Comparison of ENCODE assay signal across 9 mouse cellular contexts in the genomic region with DNA sequence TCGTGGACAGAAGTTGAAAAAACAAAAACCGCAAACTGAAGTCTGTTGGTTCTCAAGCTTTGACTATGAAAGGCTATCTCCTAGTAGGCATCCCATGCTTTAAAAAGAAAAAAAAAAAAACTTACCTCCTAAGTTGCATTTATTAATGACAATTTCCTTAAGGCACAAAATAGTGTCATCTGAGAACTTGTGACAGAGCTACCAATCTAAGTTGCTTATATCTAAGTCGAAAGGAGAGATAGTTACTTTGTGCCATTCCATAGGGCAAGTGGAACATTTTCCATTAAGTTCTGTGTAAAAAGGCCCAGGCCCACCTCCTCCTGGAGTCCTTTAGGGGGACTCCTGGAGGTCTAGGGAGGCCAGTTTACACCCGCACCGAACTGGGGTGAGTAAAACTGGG. TPM values are rescaled to one million over a fixed set of nuclear protein-coding genes. Genes with fewer than 3 reads are reported as not detected.
A peak's percentile ranks its signal among the peaks of the same experiment; 100 is the strongest.
DNase-seq lines count a peak whose midpoint lies in the region; ATAC-seq and TF ChIP-seq lines count a peak whose summit lies in the region.
"Had no signal": no experiment of that assay in that cellular context is flagged by ENCODE, and none has a peak within 500 bp of the region (broad histone marks: within the 10 kb centered on the region; RNA-seq: fewer than 3 reads in every experiment).

No protein-coding gene starts in this region.

- H3K27ac ChIP-seq in kidney, postnatal 0 days = peak overlapping the region; percentile 70; the same call in 1 of the 2 replicates
- H3K27ac ChIP-seq in embryonic facial prominence, embryonic 14.5 days (replicated peaks; ENCODE audit: low read depth, low read length) = peak overlapping the region; percentile 85
- peak overlapping the region; percentile 90 for H3K27ac ChIP-seq in intestine, embryonic 15.5 days

- H3K4me2 ChIP-seq in kidney, postnatal 0 days (ENCODE audit: low read length) = peak overlapping the region; percentile 91; the same call in 1 of the 2 replicates
- H3K4me2 ChIP-seq in embryonic facial prominence, embryonic 14.5 days (ENCODE audit: low read depth, low read length) = peak overlapping the region; percentile 73
- H3K4me2 ChIP-seq in intestine, embryonic 15.5 days (replicated peaks) = peak overlapping the region; percentile 74
- no peak overlapping the region for H3K4me2 ChIP-seq in myocyte (ENCODE audit: low read depth)

- DNase-seq in kidney, postnatal 0 days (ENCODE audit: low spot score) = no peak
- DNase-seq in kidney, postnatal 14 days = no peak
- no peak for DNase-seq in embryonic facial prominence, embryonic 14.5 days (ENCODE audit: low spot score)
- no peak for DNase-seq in cerebellum, postnatal 4 days (ENCODE audit: low spot score in 2 of 2)
- DNase-seq in adrenal gland, postnatal 14 days = no peak
- DNase-seq in ovary, adult 18-20 months (ENCODE audit: low spot score) = no peak
- DNase-seq: layer of hippocampus, adult 9-11 months had no signal

- H3K27me3 ChIP-seq in kidney, postnatal 0 days (ENCODE audit: insufficient read depth, low read length) = no peaks in the 10 kb centered on the region
- H3K27me3 ChIP-seq in embryonic facial prominence, embryonic 14.5 days (replicated peaks; ENCODE audit: control insufficient read depth, insufficient read depth, low read length) = no peaks in the 10 kb centered on the region
- no peaks in the 10 kb centered on the region for H3K27me3 ChIP-seq in intestine, embryonic 15.5 days (replicated peaks)
- H3K27me3 ChIP-seq in myocyte (ENCODE audit: control insufficient read depth, insufficient read depth, insufficient read length) = no peaks in the 10 kb centered on the region

- H3K9me3 ChIP-seq in kidney, postnatal 0 days (replicated peaks; ENCODE audit: low read length) = no peaks in the 10 kb centered on the region
- H3K9me3 ChIP-seq in embryonic facial prominence, embryonic 14.5 days (ENCODE audit: control insufficient read depth, low read length) = no peaks in the 10 kb centered on the region
- H3K9me3 ChIP-seq in intestine, embryonic 15.5 days = no peaks in the 10 kb centered on the region

- TF ChIP-seq POLR2A in myocyte (IDR thresholded peaks at IDR 0.05; ENCODE audit: insufficient read length, low read depth) = no peak

- no peak overlapping the region for H3K9ac ChIP-seq in kidney, postnatal 0 days (ENCODE audit: low read depth, low read length)
- peak overlapping the region; percentile 83 for H3K9ac ChIP-seq in embryonic facial prominence, embryonic 14.5 days (ENCODE audit: low read depth, low read length)
- H3K9ac ChIP-seq in intestine, embryonic 15.5 days = no peak overlapping the region

- H3ac ChIP-seq in myocyte (ENCODE audit: control insufficient read depth, insufficient read length) = no peak overlapping the region

- peaks cover 12% of the 10 kb centered on the region for H3K36me3 ChIP-seq in kidney, postnatal 0 days (ENCODE audit: insufficient read depth, low read length)
- H3K36me3 ChIP-seq in embryonic facial prominence, embryonic 14.5 days (ENCODE audit: control insufficient read depth, insufficient read depth, low read length) = peaks cover 21% of the 10 kb centered on the region
- peaks cover 8% of the 10 kb centered on the region; the same call in 1 of the 2 replicates for H3K36me3 ChIP-seq in intestine, embryonic 15.5 days
- peaks cover 12% of the 10 kb centered on the region for H3K36me3 ChIP-seq in myocyte (ENCODE audit: control insufficient read depth, insufficient read depth)

- peaks cover 6% of the 10 kb centered on the region for H3K79me2 ChIP-seq in myocyte (ENCODE audit: control insufficient read depth, insufficient read depth)

- TF ChIP-seq CTCF in kidney, postnatal 0 days (IDR thresholded peaks at IDR 0.05; ENCODE audit: low read depth) = no peak

- H3K4me3 ChIP-seq in kidney, postnatal 0 days (replicated peaks; ENCODE audit: low read depth, low read length) = no peak overlapping the region; the same call in 1 of the 2 replicates
- peak overlapping the region; percentile 82 for H3K4me3 ChIP-seq in embryonic facial prominence, embryonic 14.5 days (ENCODE audit: low read depth, low read length)
- 0 out of 2 replicates have a peak overlapping the region, but pooled peaks have one; percentile 81 for H3K4me3 ChIP-seq in intestine, embryonic 15.5 days (replicated peaks)
- peak overlapping the region; percentile 56 for H3K4me3 ChIP-seq in myocyte

- no peak for ATAC-seq in kidney, postnatal 0 days (replicated peaks; ENCODE audit: low FRiP score, low read depth)
- ATAC-seq in embryonic facial prominence, embryonic 14.5 days (ENCODE audit: low read depth) = no peak
- no peak for ATAC-seq in intestine, embryonic 15.5 days

- peaks cover 8% of the 10 kb centered on the region; the same call in 1 of the 2 replicates for H3K4me1 ChIP-seq in kidney, postnatal 0 days (replicated peaks; ENCODE audit: insufficient read depth, low read length)
- H3K4me1 ChIP-seq in embryonic facial prominence, embryonic 14.5 days (ENCODE audit: control insufficient read depth, insufficient read depth, low read length) = peaks cover 10% of the 10 kb centered on the region
- H3K4me1 ChIP-seq in intestine, embryonic 15.5 days (replicated peaks) = peaks cover 21% of the 10 kb centered on the region

- WGBS in kidney, postnatal 0 days = 61% methylated on average over 5 of the region's 5 CpGs
- 65% methylated on average over 5 of the region's 5 CpGs for WGBS in embryonic facial prominence, embryonic 14.5 days
- WGBS in intestine, embryonic 15.5 days = 74% methylated on average over 5 of the region's 5 CpGs

TF ChIP-seq in myocyte, 11 proteins besides CTCF, POLR2A, EP300 and RAD21:
- TF ChIP-seq SRF (IDR thresholded peaks at IDR 0.05; ENCODE audit: control insufficient read depth, insufficient read length, low read depth) (no peak), MYOG (IDR thresholded peaks at IDR 0.05; ENCODE audit: control insufficient read depth in 1 of 3, insufficient read depth in 1 of 3, insufficient read length in 2 of 3, low read depth in 2 of 3) (no peak), POLR2AphosphoS2 (IDR thresholded peaks at IDR 0.05; ENCODE audit: insufficient read length, low read depth) (no peak), E2F4 (IDR thresholded peaks at IDR 0.05; ENCODE audit: insufficient read depth) (no peak), CEBPB (IDR thresholded peaks at IDR 0.05; ENCODE audit: insufficient read depth, poor library complexity, severe bottlenecking) (no peak)
TF ChIP-seq in myocyte: peak in this region for 0.

RNA-seq across cellular contexts. Expression of a gene that starts 10.7 kb away (rescaled TPM):
- 36.6 and 43.6 TPM in 2 replicates for polyA plus RNA-seq in kidney, postnatal 0 days (2015; fragmentation: Nextera tagmentation; extraction: Ambion mirVana)
- 55.7 and 60.0 TPM in 2 replicates for polyA plus RNA-seq in embryonic facial prominence, embryonic 14.5 days (2014; fragmentation: Nextera tagmentation; extraction: Ambion mirVana)
- polyA plus RNA-seq in intestine, embryonic 15.5 days (2015; fragmentation: Nextera tagmentation; extraction: Ambion mirVana) = 62.8 and 65.7 TPM in 2 replicates
- polyA plus RNA-seq in myocyte (2012; fragmentation: generic; extraction: Trizol) = 12.9 TPM
- 32.3 and 34.4 TPM in 2 replicates for total RNA-seq in adrenal gland, postnatal 14 days (2021)
